Mouse (Mus musculus) embryonic facial prominence, embryonic 10.5 days (tissue): ENCODE measurements around the gene Ankfy1. TPM values are rescaled to one million over a fixed set of nuclear protein-coding genes. Genes with fewer than 3 reads are reported as not detected.
A peak's percentile ranks its signal among the peaks of the same experiment; 100 is the strongest.
"Not testable (repeated sequence)": the region's sequence is repeated elsewhere in the genome, so short reads cannot be mapped to it uniquely, and the experiment has no call there.

Experiments
- DNase-seq: peaks from one replicate; pipeline ENCODE4 v3.0.0-alpha.2; 2017; ENCODE audit warnings: low spot score
- H3K27ac ChIP-seq: fragments of 300-500 bp; sonication (generic); replicated peaks from 2 replicates; pipeline ENCODE4 v1.5.1; 2016; ENCODE audit warnings: mild to moderate bottlenecking
- H3K27me3 ChIP-seq: fragments of 300-500 bp; sonication (generic); replicated peaks from 2 replicates; pipeline ENCODE4 v1.6.1; 2016; ENCODE audit warnings: low read depth, mild to moderate bottlenecking; ENCODE audit not compliant: poor library complexity, severe bottlenecking
- H3K36me3 ChIP-seq: fragments of 300-500 bp; sonication (generic); replicated peaks from 2 replicates; pipeline ENCODE4 v1.6.1; 2016; ENCODE audit warnings: mild to moderate bottlenecking, moderate library complexity
- H3K4me1 ChIP-seq: fragments of 300-500 bp; sonication (generic); 2 replicates; pipeline ENCODE4 v1.6.1; 2016
- H3K4me3 ChIP-seq: fragments of 300-500 bp; sonication (generic); 2 replicates; pipeline ENCODE4 v1.5.1; 2016; ENCODE audit warnings: mild to moderate bottlenecking, moderate library complexity
- H3K9me3 ChIP-seq: fragments of 300-500 bp; sonication (generic); 2 replicates; pipeline ENCODE4 v1.6.1; 2016; ENCODE audit warnings: mild to moderate bottlenecking
- WGBS: fragments of 180-500 bp; shearing (Covaris S2); methylation state at CpG from one replicate; pipeline ENCODE4 v1.1.7; 2016; 5-methylcytosine and 5-hydroxymethylcytosine counted together
- polyA plus RNA-seq: library from polyadenylated mRNA; unstranded; fragments of >200 nt; fragmentation: Nextera tagmentation; extraction: Ambion mirVana; gene quantifications from 2 replicates; pipeline ENCODE4 v1.2.1, GENCODE M21; 2016

The Ankfy1 gene
- polyA plus RNA-seq, 1 experiment from 2014 or later, result 26.5 TPM

GRCm38 (mm10) chr11:72770816-72771215, 81.0 kb downstream of the Ankfy1 start:
- Histone ChIP-seq H3K9me3 (no peaks in the 10 kb centered on the region), H3K4me3 (no peak overlapping the region), H3K4me1 (peaks cover 8% of the 10 kb centered on the region; the same call in 1 of the 2 replicates), H3K36me3 (peaks cover 39% of the 10 kb centered on the region), H3K27me3 (no peaks in the 10 kb centered on the region), H3K27ac (no peak overlapping the region)
- 87% methylated on average over 5 of the region's 5 CpGs for whole genome bisulfite sequencing
- no peak for DNase-seq

- Histone ChIP-seq H3K27me3 (no peaks in the 10 kb centered on the region), H3K36me3 (peaks cover 36% of the 10 kb centered on the region), H3K4me3 (no peak overlapping the region), H3K27ac (no peak overlapping the region), H3K9me3 (no peaks in the 10 kb centered on the region), H3K4me1 (peaks cover 8% of the 10 kb centered on the region; the same call in 1 of the 2 replicates)
- 83% methylated on average over 4 of the region's 4 CpGs for WGBS
- DNase-seq, result no peak
Measured at GRCm38 (mm10) chr11:72771461-72771860, 81.7 kb downstream of the Ankfy1 start.

DNA sequence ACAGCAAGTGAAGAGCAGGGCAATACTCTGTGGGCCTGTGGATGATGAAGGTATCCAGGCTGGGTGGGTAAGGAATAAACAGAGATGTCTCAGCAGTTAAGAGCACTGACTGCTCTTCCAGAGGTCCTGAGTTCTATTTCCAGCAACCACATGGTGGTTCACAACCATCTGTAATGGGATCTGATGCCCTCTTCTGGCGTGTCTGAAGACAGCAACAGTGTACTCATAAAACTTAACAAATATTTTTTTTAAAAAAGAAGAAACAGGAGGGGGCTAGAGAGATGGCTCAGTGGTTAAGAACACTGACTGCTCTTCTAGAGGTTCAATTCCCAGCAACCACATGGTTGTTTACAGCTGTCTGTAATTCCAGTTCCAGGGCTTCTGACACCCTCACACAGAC, 82.8 kb downstream of the Ankfy1 start:
- peaks cover 29% of the 10 kb centered on the region for H3K36me3 ChIP-seq
- H3K9me3 ChIP-seq, DNase-seq, H3K27ac ChIP-seq, H3K4me3 ChIP-seq, H3K4me1 ChIP-seq, H3K27me3 ChIP-seq: not testable (repeated sequence)
- 22% methylated on average over 1 of the region's 1 CpGs for WGBS

- Histone ChIP-seq H3K4me3 (no peak overlapping the region), H3K27ac (no peak overlapping the region), H3K9me3 (no peaks in the 10 kb centered on the region), H3K4me1 (no peaks in the 10 kb centered on the region), H3K36me3 (no peaks in the 10 kb centered on the region), H3K27me3 (no peaks in the 10 kb centered on the region)
- no peak for DNase-seq
Measured at GRCm38 (mm10) chr11:72778957-72779356, 89.2 kb downstream of the Ankfy1 start.

DNA sequence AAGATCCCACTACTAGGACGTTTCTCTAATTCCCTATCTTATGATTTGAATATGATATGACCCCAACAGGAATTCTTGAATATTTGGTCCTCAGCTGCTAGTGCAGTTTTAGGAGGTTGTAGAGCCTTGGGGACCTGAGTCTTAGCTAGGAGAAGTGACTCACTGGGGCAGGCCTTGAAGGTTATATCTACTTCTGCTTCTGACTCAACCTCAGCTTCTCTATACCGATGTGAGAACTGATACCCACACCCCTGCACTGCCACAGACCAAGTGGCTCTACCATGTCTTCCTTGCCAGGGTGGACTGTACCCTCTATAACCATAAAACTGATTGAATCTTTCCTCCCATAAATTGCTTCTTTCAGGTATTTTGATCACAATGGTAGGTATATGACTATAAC, 92.3 kb downstream of the Ankfy1 start:
- no peaks in the 10 kb centered on the region for H3K27me3 ChIP-seq
- H3K9me3 ChIP-seq, result no peaks in the 10 kb centered on the region
- no peak overlapping the region for H3K4me3 ChIP-seq

GRCm38 (mm10) chr11:72782503-72782902, 92.7 kb downstream of the Ankfy1 start:
- Histone ChIP-seq H3K9me3 (no peaks in the 10 kb centered on the region), H3K36me3 (no peaks in the 10 kb centered on the region), H3K27ac (no peak overlapping the region), H3K4me1 (no peaks in the 10 kb centered on the region), H3K4me3 (no peak overlapping the region), H3K27me3 (no peaks in the 10 kb centered on the region)
- no peak for DNase-seq
- WGBS, result 83% methylated on average over 3 of the region's 3 CpGs

More for the DNA sequence above, 92.3 kb downstream of the Ankfy1 start:
- no peak for DNase-seq
- no peak overlapping the region for H3K27ac ChIP-seq
- no peaks in the 10 kb centered on the region for H3K4me1 ChIP-seq
- no peaks in the 10 kb centered on the region for H3K36me3 ChIP-seq
- 80% methylated on average over 2 of the region's 2 CpGs for WGBS

- H3K36me3 ChIP-seq, result no peaks in the 10 kb centered on the region
- no peaks in the 10 kb centered on the region for H3K9me3 ChIP-seq
- H3K4me3 ChIP-seq, result no peak overlapping the region
- DNase-seq, result no peak
- H3K4me1 ChIP-seq, result peaks cover 14% of the 10 kb centered on the region
- no peaks in the 10 kb centered on the region for H3K27me3 ChIP-seq
- no peak overlapping the region for H3K27ac ChIP-seq
Measured at GRCm38 (mm10) chr11:72792033-72792432, 102.2 kb downstream of the Ankfy1 start.

DNA sequence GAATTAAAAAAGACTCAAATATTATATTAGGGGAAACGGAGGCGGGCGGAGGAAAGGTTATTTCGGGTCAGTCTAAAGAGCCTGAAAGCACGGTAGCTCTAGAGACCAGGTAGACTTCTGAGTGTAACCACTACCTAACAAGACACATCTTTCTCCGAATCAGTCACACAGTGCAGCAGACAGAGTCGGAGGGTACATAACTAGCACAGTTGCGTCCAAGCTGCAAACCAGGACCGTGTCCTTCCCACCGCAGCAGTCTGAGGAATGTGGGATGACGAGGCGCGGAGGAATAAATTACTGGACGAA, 105.3 kb downstream of the Ankfy1 start:
- Histone ChIP-seq H3K4me3 (peak overlapping the region; percentile 99), H3K36me3 (no peaks in the 10 kb centered on the region), H3K27me3 (no peaks in the 10 kb centered on the region), H3K9me3 (no peaks in the 10 kb centered on the region), H3K4me1 (peaks cover 17% of the 10 kb centered on the region), H3K27ac (peak overlapping the region; percentile 91)
- WGBS, result 20% methylated on average over 14 of the region's 14 CpGs
- no peak for DNase-seq

- Histone ChIP-seq H3K27ac (peak within 1 kb of the TSS; percentile 91), H3K4me3 (peak within 1 kb of the TSS; percentile 99)
- peak; percentile 94 for DNase-seq
Measured at GRCm38 (mm10) chr11:72795455-72796295, 105.9 kb downstream of the Ankfy1 start, which contains the start of the genes Cyb5d2 and Zzef1. Gene Cyb5d2 (minus strand): TSS chr11:72796142. Gene Zzef1 (plus strand): TSS chr11:72796226.

DNA sequence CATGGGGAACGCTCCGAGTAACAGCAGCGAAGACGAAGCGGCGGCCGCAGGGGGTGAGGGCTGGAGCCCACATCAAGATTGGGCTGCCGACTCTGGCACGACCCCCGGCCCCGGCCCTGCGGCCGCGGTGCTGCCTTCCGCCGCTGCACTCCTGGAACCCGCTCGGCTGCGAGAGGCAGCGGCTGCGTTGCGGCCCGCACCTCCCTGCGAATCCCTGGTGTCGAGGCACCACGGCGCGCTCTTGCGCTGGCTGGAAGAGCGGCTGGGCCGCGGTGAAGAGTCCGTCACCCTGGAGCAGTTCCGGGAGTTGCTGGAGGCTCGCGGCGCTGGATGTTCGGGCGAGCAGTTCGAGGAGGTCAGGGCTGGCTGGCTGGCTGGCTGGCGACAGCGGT, 106.5 kb downstream of the Ankfy1 start:
- peak overlapping the region; percentile 99 for H3K4me3 ChIP-seq
- no peaks in the 10 kb centered on the region for H3K27me3 ChIP-seq
- no peak for DNase-seq
- no peaks in the 10 kb centered on the region for H3K9me3 ChIP-seq
- WGBS, result under 1% methylated on average over 42 of the region's 42 CpGs
- peak overlapping the region; percentile 91 for H3K27ac ChIP-seq
- no peaks in the 10 kb centered on the region for H3K36me3 ChIP-seq
- peaks cover 17% of the 10 kb centered on the region for H3K4me1 ChIP-seq

More at GRCm38 (mm10) chr11:72795455-72796295, 105.9 kb downstream of the Ankfy1 start, which contains the start of the genes Cyb5d2 and Zzef1:
- H3K9me3 ChIP-seq, result no peaks in the 10 kb centered on the region
- H3K4me1 ChIP-seq, result peaks cover 17% of the 10 kb centered on the region
- H3K36me3 ChIP-seq, result no peaks in the 10 kb centered on the region
- no peaks in the 10 kb centered on the region for H3K27me3 ChIP-seq
- under 1% methylated on average over 69 of the region's 69 CpGs for WGBS

- H3K9me3 ChIP-seq, result no peaks in the 10 kb centered on the region
- no peak for DNase-seq
- no peaks in the 10 kb centered on the region for H3K36me3 ChIP-seq
- 21% methylated on average over 10 of the region's 10 CpGs for WGBS
- H3K27me3 ChIP-seq, result no peaks in the 10 kb centered on the region
- H3K4me1 ChIP-seq, result peaks cover 17% of the 10 kb centered on the region
- H3K27ac ChIP-seq, result peak overlapping the region; percentile 91; the same call in 1 of the 2 replicates
- H3K4me3 ChIP-seq, result peak overlapping the region; percentile 99
Measured at GRCm38 (mm10) chr11:72796773-72797338, 107.0 kb downstream of the Ankfy1 start.

DNA sequence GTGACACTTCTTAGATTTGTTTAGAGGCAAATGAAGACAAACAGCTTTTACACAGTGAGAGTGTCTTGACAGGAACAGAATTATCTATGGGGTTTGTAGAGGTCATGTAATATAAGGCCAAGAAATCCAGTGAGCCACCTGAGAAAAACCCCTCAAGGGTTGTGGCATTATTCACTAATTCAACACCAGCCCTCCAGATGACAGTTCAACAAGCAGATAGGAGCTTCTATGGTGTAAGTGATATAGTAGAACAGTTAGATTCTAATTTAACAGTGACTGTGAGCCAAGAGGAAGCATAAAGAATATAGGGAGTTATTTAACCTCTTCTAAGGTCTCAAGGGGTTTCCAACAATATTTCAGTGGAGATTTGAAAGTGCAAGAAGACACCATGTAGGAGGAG, 108.3 kb downstream of the Ankfy1 start:
- Histone ChIP-seq H3K27ac (no peak overlapping the region), H3K36me3 (no peaks in the 10 kb centered on the region), H3K4me3 (no peak overlapping the region), H3K9me3 (no peaks in the 10 kb centered on the region), H3K4me1 (peaks cover 17% of the 10 kb centered on the region), H3K27me3 (no peaks in the 10 kb centered on the region)
- DNase-seq, result no peak

DNA sequence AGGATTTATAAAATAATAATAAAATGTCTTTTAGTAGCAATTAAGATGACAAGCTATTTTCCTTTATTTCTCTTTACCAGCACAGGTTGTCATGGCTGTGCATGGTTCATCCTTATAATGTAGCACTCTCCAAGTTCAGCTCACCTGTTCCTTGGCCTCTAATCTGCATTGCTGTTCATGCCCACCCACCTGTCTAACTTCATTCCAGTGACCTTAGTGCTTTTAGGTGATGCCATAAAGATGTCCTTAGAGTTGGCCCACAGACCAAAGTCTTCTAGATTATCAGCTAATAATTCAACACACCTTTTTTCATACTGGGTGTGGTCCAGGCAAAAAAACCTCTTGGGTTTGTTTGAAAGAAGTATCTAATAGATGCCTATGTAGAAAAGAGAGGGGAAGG, 111.4 kb downstream of the Ankfy1 start:
- no peaks in the 10 kb centered on the region for H3K9me3 ChIP-seq
- H3K4me1 ChIP-seq, result peaks cover 11% of the 10 kb centered on the region
- no peak for DNase-seq
- no peak overlapping the region for H3K4me3 ChIP-seq
- no peak overlapping the region for H3K27ac ChIP-seq
- no peaks in the 10 kb centered on the region for H3K27me3 ChIP-seq
- H3K36me3 ChIP-seq, result no peaks in the 10 kb centered on the region
